Mouse (Mus musculus) heart, embryonic 15.5 days (tissue): Measurements from ENCODE around the gene Stoml1. TPM values are rescaled to one million over a fixed set of nuclear protein-coding genes. Genes with fewer than 3 reads are reported as not detected.

Source experiments
- ATAC-seq: fragments of 200-750 bp; cut with Nextera tagmentation; replicated peaks from 2 replicates; pipeline ENCODE4 v1.8.0; 2017; ENCODE audit warnings: low read depth, moderate TSS enrichment; ENCODE audit not compliant: insufficient number of reproducible peaks, insufficient read depth, low FRiP score
- H3K27ac ChIP-seq: fragments of 300-500 bp; sonication (generic); 2 replicates; pipeline ENCODE4 v1.5.1; 2015; ENCODE audit warnings: mild to moderate bottlenecking, inconsistent platforms
- H3K27me3 ChIP-seq: fragments of 300-500 bp; sonication (generic); 2 replicates; pipeline ENCODE4 v1.6.1; 2015; ENCODE audit warnings: inconsistent platforms
- H3K36me3 ChIP-seq: fragments of 300-500 bp; sonication (generic); 2 replicates; pipeline ENCODE4 v1.6.1; 2015; ENCODE audit warnings: mild to moderate bottlenecking, inconsistent platforms
- H3K4me1 ChIP-seq: fragments of 300-500 bp; sonication (generic); replicated peaks from 2 replicates; pipeline ENCODE4 v1.6.1; 2015; ENCODE audit warnings: inconsistent platforms
- H3K4me2 ChIP-seq: fragments of 300-500 bp; sonication (generic); 2 replicates; pipeline ENCODE4 v1.6.1; 2015; ENCODE audit warnings: inconsistent platforms, mild to moderate bottlenecking, moderate library complexity
- H3K4me3 ChIP-seq: fragments of 300-500 bp; sonication (generic); 2 replicates; pipeline ENCODE4 v1.5.1; 2015; ENCODE audit warnings: mild to moderate bottlenecking, inconsistent platforms
- H3K9ac ChIP-seq: fragments of 300-500 bp; sonication (generic); 2 replicates; pipeline ENCODE4 v1.6.1; 2015; ENCODE audit warnings: mild to moderate bottlenecking, inconsistent platforms
- H3K9me3 ChIP-seq: fragments of 300-500 bp; sonication (generic); replicated peaks from 2 replicates; pipeline ENCODE4 v1.6.1; 2016; ENCODE audit warnings: inconsistent platforms
- WGBS: fragments of 180-500 bp; shearing (Covaris S2); methylation state at CpG from one replicate; pipeline ENCODE4 v1.1.7; 2015; ENCODE audit warnings: mixed read lengths; 5-methylcytosine and 5-hydroxymethylcytosine counted together
- microRNA-seq: library from miRNA; unstranded; fragments of <30 nt; microRNA quantifications from one replicate; pipeline ENCODE4, GENCODE M21; 2016
- polyA plus RNA-seq: library from polyadenylated mRNA; unstranded; fragments of >200 nt; fragmentation: Nextera tagmentation; extraction: Ambion mirVana; gene quantifications from 2 replicates; pipeline ENCODE4 v1.2.1, GENCODE M21; 2015

The Stoml1 gene
- polyA plus RNA-seq, 1 experiment from 2014 or later: 25.2 TPM

- Histone ChIP-seq H3K27ac (peak overlapping the region; percentile 36; the same call in 1 of the 2 replicates), H3K9me3 (no peaks in the 10 kb centered on the region), H3K36me3 (no peaks in the 10 kb centered on the region), H3K4me3 (peak overlapping the region; percentile 28), H3K4me1 (peaks cover 87% of the 10 kb centered on the region), H3K4me2 (peak overlapping the region; percentile 44), H3K27me3 (no peaks in the 10 kb centered on the region; the same call in 1 of the 2 replicates), H3K9ac (0 out of 2 replicates have a peak overlapping the region, but pooled peaks have one; percentile 21)
- WGBS: 65% methylated on average over 14 of the region's 14 CpGs
- no peak for ATAC-seq
Measured at GRCm38 (mm10) chr9:58310043-58310660, 57.2 kb downstream of the Stoml1 start.

- H3K9ac ChIP-seq: peak overlapping the region; percentile 63
- 52% methylated on average over 33 of the region's 33 CpGs for WGBS
- peak overlapping the region; percentile 79 for H3K4me2 ChIP-seq
- peak overlapping the region; percentile 79 for H3K27ac ChIP-seq
- no peaks in the 10 kb centered on the region for H3K36me3 ChIP-seq
- no peaks in the 10 kb centered on the region; the same call in 1 of the 2 replicates for H3K27me3 ChIP-seq
- H3K9me3 ChIP-seq: no peaks in the 10 kb centered on the region
- no peak for ATAC-seq
- H3K4me3 ChIP-seq: peak overlapping the region; percentile 56
- H3K4me1 ChIP-seq: peaks cover 81% of the 10 kb centered on the region
Measured at GRCm38 (mm10) chr9:58311191-58311910, 58.4 kb downstream of the Stoml1 start.

Small RNAs within 50 kb of the gene (microRNA-seq; reads per million reads assigned to microRNA genes)
- gene Mir6385: not detected

Other genes starting within 250 kb of the Stoml1 start
- 0.29 and 1.3 TPM in 2 replicates for gene Cyp11a1, start 246.8 kb upstream of the Stoml1 start, polyA plus RNA-seq
- gene Stra6, start 189.4 kb upstream of the Stoml1 start, polyA plus RNA-seq: 0.14 and 0.76 TPM in 2 replicates
- 0.34 TPM in 1 of 2 replicates, not detected in the other for gene Ccdc33, start 134.3 kb upstream of the Stoml1 start, polyA plus RNA-seq
- 28.4 and 49.0 TPM in 2 replicates for gene Islr, start 48.9 kb upstream of the Stoml1 start, polyA plus RNA-seq
- 0.20 TPM in 1 of 2 replicates, not detected in the other for gene Islr2, start 48.8 kb upstream of the Stoml1 start, polyA plus RNA-seq
- 10.0 and 15.8 TPM in 2 replicates for gene Pml, start 3.4 kb upstream of the Stoml1 start, polyA plus RNA-seq
- 54.6 and 78.1 TPM in 2 replicates for gene Loxl1, start 60.0 kb downstream of the Stoml1 start, polyA plus RNA-seq
- gene Tbc1d21, start 117.3 kb downstream of the Stoml1 start, polyA plus RNA-seq: not detected in 2 replicates
- gene Insyn1, start 235.4 kb downstream of the Stoml1 start, polyA plus RNA-seq: 0.71 and 1.4 TPM in 2 replicates